Mouse (Mus musculus) limb, embryonic 11.5 days (tissue): ENCODE data around the gene Dock1. TPM values are rescaled to one million over a fixed set of nuclear protein-coding genes. Genes with fewer than 3 reads are reported as not detected.

Experiments used
- ATAC-seq: fragments of 200-750 bp; cut with Nextera tagmentation; 2 replicates; pipeline ENCODE4 v1.8.0; 2017; ENCODE audit warnings: low read depth; ENCODE audit not compliant: insufficient number of reproducible peaks, low FRiP score, low TSS enrichment
- DNase-seq: peaks from one replicate; pipeline ENCODE4 v3.0.0-alpha.2; 2015; ENCODE audit warnings: low spot score
- H3K27ac ChIP-seq: fragments of 300-500 bp; sonication (generic); replicated peaks from 2 replicates; pipeline ENCODE4 v1.5.1; 2014; ENCODE audit warnings: low read depth, mild to moderate bottlenecking, low read length
- H3K27me3 ChIP-seq: fragments of 300-500 bp; sonication (generic); 2 replicates; pipeline ENCODE4 v1.6.1; 2014; ENCODE audit warnings: mild to moderate bottlenecking, low read length, mixed read lengths; ENCODE audit not compliant: control insufficient read depth, insufficient read depth
- H3K36me3 ChIP-seq: fragments of 300-500 bp; sonication (generic); 2 replicates; pipeline ENCODE4 v1.6.1; 2014; ENCODE audit warnings: mild to moderate bottlenecking, low read length, moderate library complexity, mixed read lengths; ENCODE audit not compliant: control insufficient read depth, insufficient read depth
- H3K4me1 ChIP-seq: fragments of 300-500 bp; sonication (generic); 2 replicates; pipeline ENCODE4 v1.6.1; 2014; ENCODE audit warnings: low read length, mixed read lengths; ENCODE audit not compliant: control insufficient read depth, insufficient read depth
- H3K4me2 ChIP-seq: fragments of 300-500 bp; sonication (generic); 2 replicates; pipeline ENCODE4 v1.6.1; 2014; ENCODE audit warnings: low read depth, mild to moderate bottlenecking, moderate library complexity; ENCODE audit not compliant: severe bottlenecking
- H3K4me3 ChIP-seq: fragments of 300-500 bp; sonication (generic); 2 replicates; pipeline ENCODE4 v1.5.1; 2014; ENCODE audit warnings: low read depth, low read length
- H3K9ac ChIP-seq: fragments of 300-500 bp; sonication (generic); 2 replicates; pipeline ENCODE4 v1.6.1; 2014; ENCODE audit warnings: mild to moderate bottlenecking, low read length
- H3K9me3 ChIP-seq: fragments of 300-500 bp; sonication (generic); 2 replicates; pipeline ENCODE4 v1.6.1; 2016; ENCODE audit warnings: low read length; ENCODE audit not compliant: control insufficient read depth
- WGBS: fragments of 180-500 bp; shearing (Covaris S2); extraction: QIAGEN DNeasy Blood & Tissue Kit; methylation state at CpG from one replicate; pipeline ENCODE4 v1.1.7; 2014; 5-methylcytosine and 5-hydroxymethylcytosine counted together
- polyA plus RNA-seq: library from polyadenylated mRNA; unstranded; fragments of >200 nt; fragmentation: Nextera tagmentation; extraction: Ambion mirVana; gene quantifications from 2 replicates; pipeline ENCODE4 v1.2.1, GENCODE M21; 2014

Dock1 gene
- polyA plus RNA-seq = 42.7 and 49.5 TPM in 2 replicates

DNA sequence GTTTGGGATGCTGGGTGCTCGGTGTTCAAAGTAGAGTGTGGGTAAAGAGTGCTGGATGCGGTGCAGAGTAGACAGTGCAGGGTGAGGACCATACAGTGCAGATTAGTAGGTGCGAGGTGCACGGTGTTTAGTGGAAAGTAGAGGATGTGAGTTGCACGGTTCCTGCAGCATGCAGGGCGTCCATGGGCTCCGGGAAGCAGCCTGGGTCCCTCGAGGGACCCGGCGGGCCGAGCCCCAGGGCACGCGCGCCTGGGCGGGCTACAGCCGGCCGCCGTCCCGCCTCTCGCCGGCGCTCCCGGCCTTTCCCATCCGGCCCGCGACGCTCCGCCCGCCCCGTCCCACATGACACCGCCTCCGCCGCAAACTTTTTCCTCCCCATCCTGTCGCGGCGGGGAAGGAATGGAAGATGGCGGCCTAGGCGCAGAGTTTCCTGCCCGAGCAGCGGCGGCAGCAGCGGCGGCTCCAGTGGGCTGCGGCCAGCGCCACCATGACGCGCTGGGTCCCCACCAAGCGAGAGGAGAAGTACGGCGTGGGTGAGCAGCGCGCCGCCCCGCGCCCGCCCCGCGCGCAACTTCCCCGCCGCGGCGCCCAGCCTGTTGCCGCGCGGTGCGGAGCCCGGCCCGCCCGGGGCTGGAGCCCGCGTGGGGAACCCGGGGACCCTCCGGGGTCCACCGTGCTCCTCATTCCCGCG lies at the start of gene Dock1:
Gene Dock1 (plus strand): TSS at position 343 of the 691 bp plus-strand sequence.
- Histone ChIP-seq H3K36me3 (no peaks in the 10 kb centered on the region), H3K27me3 (no peaks in the 10 kb centered on the region), H3K4me3 (peak within 1 kb of the TSS; percentile 65), H3K9ac (peak within 1 kb of the TSS; percentile 97), H3K4me2 (peak within 1 kb of the TSS; percentile 52), H3K9me3 (no peaks in the 10 kb centered on the region), H3K4me1 (peaks cover 10% of the 10 kb centered on the region), H3K27ac (peak within 1 kb of the TSS; percentile 87)
- ATAC-seq (peak; percentile 70), DNase-seq (peak; percentile 85)
- WGBS = 1% methylated on average over 61 of the region's 77 CpGs

DNA sequence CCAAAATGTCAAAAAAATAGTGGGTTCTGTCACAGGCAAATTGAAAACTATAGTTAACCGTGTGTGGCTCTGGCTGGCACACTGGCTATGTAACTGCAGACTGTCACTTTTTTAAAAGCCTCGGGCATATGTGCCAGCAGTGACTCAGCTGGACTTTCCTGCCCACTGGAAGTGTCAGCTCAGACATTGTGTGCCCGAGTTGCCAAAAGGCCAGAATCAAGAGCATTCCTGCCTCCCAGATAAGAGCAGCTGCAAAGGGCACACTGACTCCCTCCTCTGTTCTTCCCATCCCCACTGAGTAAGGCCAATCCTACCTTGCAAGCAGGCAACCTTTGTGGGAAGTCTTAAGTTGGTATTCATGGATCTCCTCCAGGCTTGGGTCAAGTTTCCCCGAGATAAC lies 42.5 kb upstream of the Dock1 start:
- H3K9ac ChIP-seq = no peak overlapping the region
- no peak for ATAC-seq
- no peak overlapping the region for H3K27ac ChIP-seq
- no peaks in the 10 kb centered on the region for H3K9me3 ChIP-seq
- H3K4me3 ChIP-seq = no peak overlapping the region
- no peaks in the 10 kb centered on the region for H3K27me3 ChIP-seq
- H3K36me3 ChIP-seq = no peaks in the 10 kb centered on the region
- no peak overlapping the region for H3K4me2 ChIP-seq
- no peaks in the 10 kb centered on the region for H3K4me1 ChIP-seq
- WGBS = 86% methylated on average over 4 of the region's 4 CpGs
- DNase-seq = no peak

DNA sequence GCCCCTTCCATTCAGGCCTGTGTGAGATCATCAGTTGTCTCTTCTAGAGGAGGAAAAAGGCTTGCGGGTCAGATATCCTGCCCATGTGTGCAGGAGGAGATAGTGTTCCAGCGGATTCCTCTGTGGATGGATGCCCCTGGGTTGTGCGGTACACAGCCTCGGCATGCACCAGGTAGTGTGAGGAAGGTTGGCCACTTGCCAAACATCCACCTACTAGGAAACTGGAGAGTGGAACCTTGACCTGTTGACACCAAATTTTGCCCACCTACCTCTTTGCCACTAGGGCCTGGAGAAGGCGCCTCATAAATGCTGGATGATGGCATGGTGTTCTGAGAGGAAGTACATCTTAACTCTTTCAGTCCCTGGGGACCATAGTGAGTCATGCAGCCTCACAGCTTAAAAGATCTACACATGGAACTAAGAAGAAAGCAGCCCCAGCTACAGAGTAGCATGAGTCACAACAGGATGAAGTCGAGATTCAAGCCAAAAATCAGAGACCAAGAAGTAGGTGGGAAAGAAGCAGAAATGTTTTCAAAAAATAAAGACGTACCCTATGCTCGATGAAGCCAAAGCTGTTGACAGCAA lies 20.1 kb upstream of the Dock1 start:
- H3K4me1 ChIP-seq = no peaks in the 10 kb centered on the region
- ATAC-seq = no peak

GRCm38 (mm10) chr7:134651071-134651470 lies 19.4 kb upstream of the Dock1 start:
- no peak for DNase-seq
- Histone ChIP-seq H3K27ac (no peak overlapping the region), H3K4me1 (no peaks in the 10 kb centered on the region), H3K4me2 (no peak overlapping the region), H3K9me3 (no peaks in the 10 kb centered on the region), H3K27me3 (no peaks in the 10 kb centered on the region), H3K4me3 (no peak overlapping the region), H3K36me3 (no peaks in the 10 kb centered on the region), H3K9ac (no peak overlapping the region)
- no peak for ATAC-seq
- 56% methylated on average over 3 of the region's 3 CpGs for WGBS

More for the DNA sequence above, 20.1 kb upstream of the Dock1 start:
- no peak overlapping the region for H3K9ac ChIP-seq
- no peak for DNase-seq
- no peaks in the 10 kb centered on the region for H3K27me3 ChIP-seq
- no peaks in the 10 kb centered on the region for H3K36me3 ChIP-seq
- H3K4me2 ChIP-seq = no peak overlapping the region
- 83% methylated on average over 8 of the region's 8 CpGs for WGBS
- no peak overlapping the region for H3K4me3 ChIP-seq
- H3K27ac ChIP-seq = no peak overlapping the region
- no peaks in the 10 kb centered on the region for H3K9me3 ChIP-seq

- Histone ChIP-seq H3K4me2 (no peak overlapping the region), H3K4me3 (no peak overlapping the region), H3K27me3 (no peaks in the 10 kb centered on the region), H3K9me3 (no peaks in the 10 kb centered on the region), H3K36me3 (no peaks in the 10 kb centered on the region), H3K9ac (no peak overlapping the region), H3K4me1 (no peaks in the 10 kb centered on the region), H3K27ac (no peak overlapping the region)
- ATAC-seq (no peak), DNase-seq (no peak)
- 32% methylated on average over 2 of the region's 2 CpGs for WGBS
These were observed 7.2 kb upstream of the Dock1 start for GRCm38 (mm10) chr7:134663241-134663640.

DNA sequence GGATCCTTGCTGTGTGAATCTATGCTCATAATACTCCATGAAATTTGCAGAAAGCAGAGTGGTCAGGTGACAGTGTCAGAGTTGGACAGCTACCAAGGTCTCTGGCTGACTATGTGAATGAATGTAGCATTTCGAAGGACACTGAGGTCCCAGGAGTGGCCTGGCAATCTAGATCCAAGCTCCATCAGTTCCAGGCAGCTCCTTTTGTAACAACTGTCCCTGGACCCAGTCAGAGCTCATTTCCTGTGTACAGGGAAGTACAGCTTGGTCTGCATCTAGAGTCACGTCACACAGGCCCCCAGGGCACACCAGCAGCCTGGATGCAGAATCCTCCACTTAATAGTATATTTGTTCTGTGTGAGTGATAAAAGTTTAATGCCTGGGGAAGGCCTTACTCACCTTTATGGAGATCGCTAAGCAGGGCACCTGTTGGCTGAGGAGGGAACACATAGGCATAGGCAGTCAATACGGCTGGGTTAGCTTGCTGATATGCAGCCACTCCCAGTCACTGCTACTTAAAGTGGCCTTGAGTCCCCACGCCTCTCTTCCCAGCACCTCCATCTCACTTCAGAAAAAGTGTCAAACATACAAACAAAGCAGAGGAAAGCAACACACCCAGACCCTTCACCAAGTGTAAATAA lies 4.7 kb upstream of the Dock1 start:
- ATAC-seq (no peak), DNase-seq (no peak)
- Histone ChIP-seq H3K27me3 (no peaks in the 10 kb centered on the region), H3K36me3 (no peaks in the 10 kb centered on the region), H3K9me3 (no peaks in the 10 kb centered on the region), H3K4me2 (no peak overlapping the region), H3K9ac (no peak overlapping the region), H3K27ac (no peak overlapping the region), H3K4me1 (no peaks in the 10 kb centered on the region), H3K4me3 (no peak overlapping the region)
- 68% methylated on average over 5 of the region's 5 CpGs for WGBS

DNA sequence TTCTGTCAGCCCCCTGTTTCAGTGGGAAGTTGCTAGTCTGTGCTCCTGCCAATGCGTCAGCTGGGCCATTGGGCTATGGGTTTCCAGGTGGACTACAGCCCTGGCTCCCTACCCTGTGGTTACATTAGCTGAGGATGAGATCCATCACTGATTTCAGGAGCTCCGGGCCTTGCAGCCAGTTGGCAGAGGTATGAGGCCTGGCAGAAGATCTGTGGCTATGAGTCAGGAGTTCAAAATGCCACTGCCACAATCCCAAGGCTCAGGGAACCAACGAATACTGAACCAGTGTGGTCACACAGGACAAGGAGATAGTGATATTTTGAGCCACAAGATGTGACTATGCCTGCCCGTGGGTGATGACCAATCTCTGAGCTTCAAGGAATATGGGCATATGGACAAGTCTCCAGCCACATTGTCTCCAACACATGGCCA lies 3.2 kb upstream of the Dock1 start:
- H3K4me3 ChIP-seq = no peak overlapping the region
- no peaks in the 10 kb centered on the region for H3K27me3 ChIP-seq
- no peak overlapping the region for H3K9ac ChIP-seq
- no peaks in the 10 kb centered on the region for H3K9me3 ChIP-seq
- 88% methylated on average over 4 of the region's 4 CpGs for WGBS
- DNase-seq (no peak), ATAC-seq (no peak)
- peaks cover 9% of the 10 kb centered on the region for H3K4me1 ChIP-seq
- H3K4me2 ChIP-seq = no peak overlapping the region
- no peak overlapping the region for H3K27ac ChIP-seq
- H3K36me3 ChIP-seq = no peaks in the 10 kb centered on the region

DNA sequence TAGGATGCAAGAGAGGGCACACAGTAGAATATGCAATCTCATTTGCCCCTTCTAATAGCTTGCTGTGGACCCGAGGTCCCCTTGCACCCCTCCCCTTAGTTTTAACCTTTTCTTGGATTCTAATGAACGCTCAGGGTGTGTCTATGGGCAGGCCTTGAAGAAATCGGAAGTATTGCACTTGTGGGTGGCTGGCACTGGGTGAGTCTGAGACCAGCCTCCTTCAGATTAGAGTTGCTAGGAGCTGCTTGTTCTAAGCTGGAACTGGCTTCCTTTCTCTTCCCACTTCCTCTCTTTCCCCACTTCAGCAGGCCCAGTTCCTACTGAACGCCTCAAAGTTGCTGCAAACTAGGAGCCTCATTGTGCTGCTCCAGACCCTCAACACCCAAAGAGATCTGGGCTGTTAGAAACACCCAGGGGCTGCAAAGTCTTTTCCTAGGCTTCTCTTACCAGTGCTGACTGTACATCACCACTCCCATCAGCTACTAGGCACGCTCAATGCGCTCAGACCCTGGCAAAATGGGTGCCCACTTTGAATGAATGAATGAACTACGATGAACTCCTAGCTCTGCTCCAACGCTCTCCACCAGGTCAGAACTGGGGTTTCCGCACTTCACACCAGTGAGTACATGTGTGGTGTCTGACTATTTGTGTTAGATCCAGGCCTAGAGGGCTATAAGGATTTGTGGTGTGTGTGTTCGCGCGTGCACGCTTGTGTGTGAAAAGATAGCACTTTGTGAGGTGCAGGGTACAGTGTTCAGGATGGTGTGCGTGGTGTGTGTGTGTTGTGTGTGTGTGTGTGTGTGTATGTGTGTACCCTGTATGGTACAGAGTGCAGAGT lies 761 bp upstream of the Dock1 start:
- Histone ChIP-seq H3K4me2 (peak overlapping the region; percentile 52), H3K9me3 (no peaks in the 10 kb centered on the region), H3K27ac (no peak overlapping the region), H3K36me3 (no peaks in the 10 kb centered on the region), H3K9ac (peak overlapping the region; percentile 97), H3K27me3 (no peaks in the 10 kb centered on the region), H3K4me3 (peak overlapping the region; percentile 65), H3K4me1 (peaks cover 10% of the 10 kb centered on the region)
- peak; percentile 38 for DNase-seq
- 93% methylated on average over 14 of the region's 14 CpGs for WGBS
- ATAC-seq = peak; percentile 2; the same call in 1 of the 2 replicates
